Comparison of ENCODE assay signal across 13 mouse cellular contexts in genomic region chr4:15684670-15685069, GRCm38 (mm10).
DNase-seq lines count a peak whose midpoint lies in the region; ATAC-seq lines count a peak whose summit lies in the region.
"Had no signal": no experiment of that assay in that cellular context is flagged by ENCODE, and none has a peak within 500 bp of the region (broad histone marks: within the 10 kb centered on the region; RNA-seq: fewer than 3 reads in every experiment).

No protein-coding gene starts in this region.

- ATAC-seq in granulocyte monocyte progenitor cell, adult 5-6 weeks (replicated peaks; ENCODE audit: poor library complexity, severe bottlenecking) = peak; percentile 56
- ATAC-seq: inflammation-experienced regulatory T-cells, adult 6 months; midbrain, embryonic 13.5 days had no signal

- peak; percentile 26 to 32 for DNase-seq in cerebellum, postnatal 10 days
- no peak for DNase-seq in cerebellum, adult 9-11 months
- DNase-seq in left cerebral cortex, postnatal 4 days = peak; percentile 4
- no peak for DNase-seq in left cerebral cortex, postnatal 14 days (ENCODE audit: low spot score in 2 of 2)
- DNase-seq in A20 (ENCODE audit: low read depth, low spot score) = peak; percentile 3
- DNase-seq in spleen, postnatal 36 days (ENCODE audit: low spot score in 2 of 2) = no peak
- DNase-seq in right cerebral cortex, postnatal 36 days (ENCODE audit: low spot score in 2 of 2) = no peak
- DNase-seq: embryo, embryonic 11 days; heart, adult 2 months; heart, postnatal 14 days had no signal

- intact Hi-C loops in left cerebral cortex, postnatal 4 days (cut with DNase I) = no loop called here
- intact Hi-C loops in left cerebral cortex, postnatal 14 days (cut with DNase I) = no loop called here

Comparison
In these comparisons a context has a peak if more than half of its experiments do, and no peak if none do; other contexts are left out.
1. DNase-seq: peak in cerebellum, postnatal 10 days (2 of 2), left cerebral cortex, postnatal 4 days (single experiment) and A20 (single experiment); none in cerebellum, adult 9-11 months (single experiment), left cerebral cortex, postnatal 14 days (0 of 2), spleen, postnatal 36 days (0 of 2) and right cerebral cortex, postnatal 36 days (0 of 2).